Mouse (Mus musculus) B cell, adult 2 months (primary cell): ENCODE results near the gene Chchd4.
"Not testable (repeated sequence)": the region's sequence is repeated elsewhere in the genome, so short reads cannot be mapped to it uniquely, and the experiment has no call there.

Source experiments
- DNase-seq, 2 experiments: peaks; one replicate each; pipeline ENCODE4 v3.0.0; 2022

Chchd4 gene

GRCm38 (mm10) chr6:91473805-91474440, 577 bp upstream of the Chchd4 start:
- DNase-seq = peak in 1 of 2 experiments; percentile 13

- peak; percentile 40 to 46 for DNase-seq
Observed at GRCm38 (mm10) chr6:91472319-91472718, 1.0 kb downstream of the Chchd4 start.

GRCm38 (mm10) chr6:91471427-91471826, 1.9 kb downstream of the Chchd4 start:
- DNase-seq = not testable (repeated sequence)

GRCm38 (mm10) chr6:91470712-91471111, 2.6 kb downstream of the Chchd4 start:
- DNase-seq = no peak

GRCm38 (mm10) chr6:91467106-91467505, 6.2 kb downstream of the Chchd4 start:
- DNase-seq = no peak

GRCm38 (mm10) chr6:91465756-91466155, 7.6 kb downstream of the Chchd4 start:
- DNase-seq = no peak

GRCm38 (mm10) chr6:91459471-91459870, 13.9 kb downstream of the Chchd4 start:
- DNase-seq = no peak

- no peak for DNase-seq
Observed at GRCm38 (mm10) chr6:91454546-91454945, 18.8 kb downstream of the Chchd4 start.

GRCm38 (mm10) chr6:91452056-91452455, 21.3 kb downstream of the Chchd4 start:
- no peak for DNase-seq

GRCm38 (mm10) chr6:91449472-91450225, 23.7 kb downstream of the Chchd4 start:
- DNase-seq = no peak

- no peak for DNase-seq
Observed at GRCm38 (mm10) chr6:91445316-91445715, 28.0 kb downstream of the Chchd4 start.

GRCm38 (mm10) chr6:91441145-91441662, 32.1 kb downstream of the Chchd4 start:
- DNase-seq = peak; percentile 8 to 22

GRCm38 (mm10) chr6:91440474-91441144, 32.7 kb downstream of the Chchd4 start:
- DNase-seq = peak; percentile 96

- DNase-seq = no peak
Observed at GRCm38 (mm10) chr6:91424151-91424550, 49.2 kb downstream of the Chchd4 start.

- DNase-seq = no peak
Observed at GRCm38 (mm10) chr6:91421629-91422028, 51.7 kb downstream of the Chchd4 start.

GRCm38 (mm10) chr6:91417291-91417845, 56.0 kb downstream of the Chchd4 start:
- DNase-seq = no peak

GRCm38 (mm10) chr6:91416146-91416545, 57.2 kb downstream of the Chchd4 start:
- DNase-seq = no peak

GRCm38 (mm10) chr6:91414890-91415289, 58.5 kb downstream of the Chchd4 start:
- DNase-seq = peak; percentile 25 to 31
